Mouse (Mus musculus) cerebellum, adult 2 months (tissue): ENCODE measurements around the gene Prdx6b. TPM values are rescaled to one million over a fixed set of nuclear protein-coding genes. Genes with fewer than 3 reads are reported as not detected.

Experiments
- DNase-seq, 2 experiments: peaks; one replicate each; pipeline ENCODE4 v3.0.0; 2021
- H3K27ac ChIP-seq: fragments of 200-500 bp; 2 replicates; pipeline ENCODE4 v1.5.1; 2012; ENCODE audit warnings: low read length, control low read depth, inconsistent platforms; ENCODE audit not compliant: insufficient read depth
- H3K27me3 ChIP-seq: fragments of 200-500 bp; 2 replicates; pipeline ENCODE4 v1.6.1; 2012; ENCODE audit warnings: inconsistent platforms, mild to moderate bottlenecking, low read length, moderate library complexity; ENCODE audit not compliant: control insufficient read depth, insufficient read depth
- H3K4me1 ChIP-seq: fragments of 200-500 bp; 2 replicates; pipeline ENCODE4 v1.6.1; 2011; ENCODE audit warnings: low read length; ENCODE audit not compliant: control insufficient read depth, insufficient read depth
- H3K4me3 ChIP-seq: fragments of 200-500 bp; replicated peaks from 2 replicates; pipeline ENCODE3; 2011; ENCODE audit warnings: mild to moderate bottlenecking, low read depth, low read length, control low read depth; ENCODE audit not compliant: insufficient read depth
- CTCF ChIP-seq: fragments of 200-500 bp; IDR thresholded peaks from 2 replicates; pipeline ENCODE4 v1.5.1; 2011; ENCODE audit warnings: low read depth, mild to moderate bottlenecking, control low read depth, low read length, moderate library complexity, borderline replicate concordance; ENCODE audit not compliant: insufficient read depth
- POLR2A ChIP-seq: fragments of 200-500 bp; IDR thresholded peaks from 2 replicates; pipeline ENCODE4 v1.6.1; 2011; ENCODE audit warnings: low read length, control low read depth, borderline replicate concordance; ENCODE audit not compliant: insufficient read depth
- WGBS: fragments of 180-500 bp; shearing (Covaris S2); methylation state at CpG from one replicate; pipeline ENCODE4 v1.1.7; 2018; 5-methylcytosine and 5-hydroxymethylcytosine counted together
- polyA plus RNA-seq: library from polyadenylated mRNA; depleted of rRNA; stranded (reverse); fragments of >200 nt; gene quantifications from 2 replicates; pipeline ENCODE4 v1.2.3, GENCODE M21; 2012; rRNA removed

Prdx6b gene
- polyA plus RNA-seq, result not detected in 2 replicates

DNA sequence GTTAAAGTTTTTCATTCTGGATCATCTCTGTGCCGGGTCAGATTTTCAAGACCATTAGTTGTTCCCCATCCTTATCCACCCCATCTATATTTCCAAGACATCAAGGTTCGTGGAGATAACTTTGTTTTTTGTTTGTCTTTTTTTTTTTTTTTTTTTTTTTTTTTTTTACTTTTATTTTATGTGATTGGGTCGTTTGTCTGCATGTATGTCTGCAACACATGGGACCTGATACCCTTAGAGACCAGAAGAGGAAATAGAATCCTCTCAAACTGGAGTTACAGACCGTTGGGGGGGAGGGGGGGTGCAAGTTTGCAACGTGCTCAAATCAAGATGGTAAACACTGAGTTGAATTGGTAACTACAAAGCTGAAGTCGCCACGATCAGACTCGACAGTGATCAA, at the start of gene Prdx6b:
Gene Prdx6b (plus strand): TSS at position 301 of the 400 bp plus-strand sequence.
- H3K27ac ChIP-seq, result no peak within 1 kb of the TSS
- no peak within 1 kb of the TSS for H3K4me3 ChIP-seq
- no peaks in the 10 kb centered on the region for H3K27me3 ChIP-seq
- no peak for DNase-seq
- WGBS, result 86% methylated on average over 8 of the region's 8 CpGs
- no peaks in the 10 kb centered on the region for H3K4me1 ChIP-seq
- TF ChIP-seq CTCF (no peak), POLR2A (no peak)

DNA sequence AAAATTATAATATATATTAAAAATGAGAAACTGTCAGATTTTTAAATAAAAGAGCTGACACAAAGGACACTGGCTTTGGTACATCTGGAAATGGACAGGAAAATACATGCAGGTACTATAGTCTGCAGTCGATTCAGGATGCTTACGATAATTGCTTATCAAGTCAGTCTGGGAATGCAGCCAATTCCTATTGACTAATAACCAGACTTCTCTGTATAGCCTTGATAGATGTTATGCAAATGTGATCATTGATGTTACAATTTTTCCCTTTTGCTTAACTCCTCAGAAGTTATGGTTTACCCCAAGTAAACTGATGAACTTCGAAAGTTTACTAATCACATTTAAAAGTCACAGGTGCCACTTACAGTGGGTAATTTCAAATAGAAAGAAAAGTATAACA, 44.8 kb upstream of the Prdx6b start:
- H3K4me3 ChIP-seq, result no peak overlapping the region
- no peak for TF ChIP-seq CTCF
- no peak for TF ChIP-seq POLR2A
- WGBS, result 54% methylated on average over 3 of the region's 3 CpGs

DNA sequence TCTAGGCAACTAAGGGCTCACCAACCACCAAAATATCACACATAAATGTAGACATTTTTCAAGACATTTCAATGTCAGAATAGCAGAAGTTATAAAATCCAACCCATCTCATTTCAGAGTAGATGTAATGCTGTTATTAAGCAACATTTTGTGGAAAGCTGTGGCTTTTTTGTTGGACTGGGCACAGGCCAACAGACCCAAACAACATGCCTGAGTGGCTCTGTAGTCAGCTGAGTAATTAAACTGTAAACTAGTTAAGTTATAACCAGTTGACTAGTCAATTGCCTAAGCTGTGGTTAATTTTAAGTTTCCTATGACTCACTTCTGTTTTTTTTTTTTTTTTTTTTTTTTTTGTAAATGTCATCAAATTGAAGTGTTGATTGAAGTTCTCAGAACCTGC, 44.4 kb upstream of the Prdx6b start:
- no peaks in the 10 kb centered on the region for H3K27me3 ChIP-seq
- no peak for DNase-seq
- no peak overlapping the region for H3K4me3 ChIP-seq
- no peak for TF ChIP-seq POLR2A
- TF ChIP-seq CTCF, result no peak
- no peak overlapping the region for H3K27ac ChIP-seq
- no peaks in the 10 kb centered on the region for H3K4me1 ChIP-seq

More for the DNA sequence above, 44.8 kb upstream of the Prdx6b start:
- no peaks in the 10 kb centered on the region for H3K4me1 ChIP-seq
- no peak overlapping the region for H3K27ac ChIP-seq
- no peak for DNase-seq
- H3K27me3 ChIP-seq, result no peaks in the 10 kb centered on the region

DNA sequence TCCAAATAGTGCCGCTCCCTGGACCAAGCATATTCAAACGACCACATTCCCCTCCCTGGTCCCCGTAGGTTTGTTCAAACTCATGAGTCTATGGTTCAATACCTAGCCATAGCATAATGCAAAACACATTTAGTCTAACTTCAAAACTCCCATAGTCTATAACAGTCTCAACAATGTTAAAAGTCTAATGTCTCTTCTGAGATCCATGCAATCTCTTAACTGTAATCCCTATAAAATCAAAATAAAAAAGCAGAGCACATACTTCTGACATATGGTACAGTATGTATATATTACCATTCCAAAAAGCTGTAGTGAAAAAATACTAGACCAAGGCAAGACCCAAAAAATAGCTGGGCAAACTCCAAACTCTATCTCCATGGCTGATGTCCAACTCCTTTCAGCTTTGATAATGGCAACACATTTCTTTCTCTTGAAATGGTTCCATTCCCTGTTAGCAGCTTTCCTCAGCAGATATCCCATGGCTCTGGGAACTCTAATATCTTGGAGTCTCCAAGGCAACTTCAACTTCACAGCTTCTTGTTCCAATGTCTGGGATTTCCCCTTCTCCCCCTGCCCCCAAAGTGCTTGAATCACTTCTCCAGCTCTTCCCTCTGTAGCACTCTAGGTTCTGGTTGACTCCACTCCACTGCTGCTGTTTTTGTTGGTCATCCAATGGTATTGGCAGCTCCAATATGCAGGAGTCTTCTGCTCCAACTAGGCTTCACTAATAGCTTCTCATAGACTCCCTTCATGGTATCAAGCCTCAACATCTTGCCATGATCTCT, 32.2 kb upstream of the Prdx6b start:
- TF ChIP-seq POLR2A, result no peak
- TF ChIP-seq CTCF, result no peak
- Histone ChIP-seq H3K27ac (no peak overlapping the region), H3K4me1 (no peaks in the 10 kb centered on the region), H3K4me3 (no peak overlapping the region), H3K27me3 (no peaks in the 10 kb centered on the region)
- no peak for DNase-seq
- 91% methylated on average over 3 of the region's 3 CpGs for WGBS

DNA sequence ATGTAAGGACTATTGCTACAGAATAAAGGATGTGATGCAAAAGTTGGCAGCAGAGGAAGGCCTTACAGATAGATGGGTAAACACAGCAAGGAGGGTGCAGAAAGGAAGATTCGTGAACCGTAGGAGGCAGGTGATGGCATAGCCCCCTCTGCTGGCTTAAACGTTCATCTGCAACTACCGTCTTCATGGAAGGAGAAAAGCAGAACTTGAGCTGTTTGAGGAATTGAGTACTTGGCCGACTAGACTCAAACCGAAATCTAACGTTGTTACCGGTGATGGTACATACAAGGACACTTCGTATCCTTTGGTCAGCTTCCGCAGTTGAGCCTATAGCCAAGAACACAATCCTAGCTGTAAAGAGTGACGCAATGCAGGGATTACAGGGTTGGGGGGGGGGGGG, 25.4 kb upstream of the Prdx6b start:
- Histone ChIP-seq H3K4me3 (no peak overlapping the region), H3K4me1 (no peaks in the 10 kb centered on the region), H3K27me3 (no peaks in the 10 kb centered on the region), H3K27ac (no peak overlapping the region)
- WGBS, result 18% methylated on average over 11 of the region's 11 CpGs
- DNase-seq, result peak; percentile 30 to 33
- no peak for TF ChIP-seq POLR2A
- peak; percentile 69 for TF ChIP-seq CTCF

DNA sequence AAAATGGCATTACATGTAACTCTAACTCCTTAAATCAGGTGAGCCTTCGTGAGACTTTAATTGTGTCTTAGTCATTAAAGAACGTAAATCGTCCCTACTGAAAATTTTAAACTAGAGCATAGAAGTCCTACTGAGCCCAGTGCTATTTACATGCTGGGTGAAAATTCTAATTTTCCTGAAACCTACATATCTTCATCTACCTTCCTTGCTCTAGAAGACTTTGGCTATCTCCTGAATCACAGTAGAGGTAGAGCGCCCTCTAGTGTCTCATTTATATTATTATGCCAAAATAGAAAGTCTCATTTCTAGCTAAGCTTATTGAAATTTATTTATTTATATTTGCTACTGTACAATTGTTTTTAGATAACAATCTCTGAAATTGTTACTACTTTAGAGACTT, 24.2 kb upstream of the Prdx6b start:
- 57% methylated on average over 4 of the region's 4 CpGs for WGBS
- peak in 1 of 2 experiments; percentile 3 for DNase-seq
- Histone ChIP-seq H3K27me3 (no peaks in the 10 kb centered on the region), H3K4me1 (no peaks in the 10 kb centered on the region), H3K27ac (no peak overlapping the region), H3K4me3 (no peak overlapping the region)
- TF ChIP-seq POLR2A, result no peak
- TF ChIP-seq CTCF, result peak; percentile 31; the same call in 1 of the 2 replicates

DNA sequence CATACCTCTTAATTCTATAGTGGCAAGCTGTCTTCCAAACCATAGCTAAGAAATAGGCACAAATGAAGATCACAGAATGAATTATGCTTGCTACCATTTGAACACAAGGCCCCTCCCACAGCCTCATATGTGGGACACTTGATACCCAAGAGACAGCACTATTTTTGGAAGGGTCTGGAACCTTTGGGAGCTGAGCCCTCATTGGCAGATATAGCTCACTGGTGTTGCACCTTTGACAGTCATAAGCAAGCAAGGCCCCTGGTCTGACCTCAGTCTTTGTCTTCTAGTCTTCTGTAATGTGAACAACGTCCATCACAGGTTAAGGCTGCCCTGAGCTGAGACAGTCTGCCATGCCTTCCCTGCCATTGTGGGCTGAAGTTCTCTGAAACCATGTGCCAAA, 20.8 kb upstream of the Prdx6b start:
- Histone ChIP-seq H3K27ac (no peak overlapping the region), H3K27me3 (no peaks in the 10 kb centered on the region), H3K4me1 (no peaks in the 10 kb centered on the region), H3K4me3 (no peak overlapping the region)
- 74% methylated on average over 1 of the region's 1 CpGs for WGBS
- DNase-seq, result no peak
- TF ChIP-seq POLR2A (no peak), CTCF (no peak)

DNA sequence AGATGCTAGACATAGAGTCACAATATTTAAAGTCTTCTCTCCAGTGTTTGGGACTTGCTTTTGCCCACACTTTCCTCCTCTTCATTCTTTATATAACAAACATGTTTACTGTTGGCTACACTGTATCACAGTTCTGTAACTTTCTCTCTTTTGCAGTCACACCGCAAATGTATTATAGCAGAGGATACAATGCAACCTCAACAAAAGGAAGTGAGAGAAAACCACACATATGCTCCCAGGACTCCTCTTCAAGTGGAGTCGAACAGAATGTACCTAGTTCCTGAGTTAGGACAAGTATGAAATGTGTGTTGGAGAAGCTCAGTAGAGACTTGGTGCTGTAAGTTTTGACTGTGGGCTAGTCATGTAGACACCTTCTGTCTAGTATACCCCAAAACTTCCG, 19.2 kb upstream of the Prdx6b start:
- WGBS, result 91% methylated on average over 3 of the region's 3 CpGs

More for the DNA sequence above, 19.2 kb upstream of the Prdx6b start:
- no peaks in the 10 kb centered on the region for H3K27me3 ChIP-seq
- TF ChIP-seq CTCF (no peak), POLR2A (no peak)
- no peak overlapping the region for H3K27ac ChIP-seq
- H3K4me3 ChIP-seq, result no peak overlapping the region
- DNase-seq, result no peak
- no peaks in the 10 kb centered on the region for H3K4me1 ChIP-seq
